Mouse (Mus musculus) midbrain, embryonic 13.5 days (tissue): Measurements from ENCODE around the gene Gpr108. TPM values are rescaled to one million over a fixed set of nuclear protein-coding genes. Genes with fewer than 3 reads are reported as not detected.

Experiments
- ATAC-seq: fragments of 200-750 bp; cut with Nextera tagmentation; 2 replicates; pipeline ENCODE4 v1.8.0; 2017; ENCODE audit warnings: mild to moderate bottlenecking, moderate TSS enrichment, moderate library complexity
- H3K27ac ChIP-seq: fragments of 300-500 bp; sonication (generic); 2 replicates; pipeline ENCODE4 v1.5.1; 2015; ENCODE audit warnings: inconsistent platforms, mild to moderate bottlenecking, moderate library complexity
- H3K27me3 ChIP-seq: fragments of 300-500 bp; sonication (generic); 2 replicates; pipeline ENCODE4 v1.6.1; 2015; ENCODE audit warnings: mild to moderate bottlenecking, inconsistent platforms
- H3K36me3 ChIP-seq: fragments of 300-500 bp; sonication (generic); 2 replicates; pipeline ENCODE4 v1.6.1; 2015; ENCODE audit warnings: mild to moderate bottlenecking, inconsistent platforms
- H3K4me1 ChIP-seq: fragments of 300-500 bp; sonication (generic); replicated peaks from 2 replicates; pipeline ENCODE4 v1.6.1; 2015; ENCODE audit warnings: inconsistent platforms
- H3K4me2 ChIP-seq: fragments of 300-500 bp; sonication (generic); replicated peaks from 2 replicates; pipeline ENCODE4 v1.6.1; 2015; ENCODE audit warnings: moderate library complexity, mild to moderate bottlenecking, inconsistent platforms
- H3K4me3 ChIP-seq: fragments of 300-500 bp; sonication (generic); replicated peaks from 2 replicates; pipeline ENCODE4 v1.5.1; 2015; ENCODE audit warnings: mild to moderate bottlenecking, inconsistent platforms
- H3K9ac ChIP-seq: fragments of 300-500 bp; sonication (generic); replicated peaks from 2 replicates; pipeline ENCODE4 v1.6.1; 2015; ENCODE audit warnings: mild to moderate bottlenecking, inconsistent platforms
- H3K9me3 ChIP-seq: fragments of 300-500 bp; sonication (generic); 2 replicates; pipeline ENCODE4 v1.6.1; 2016; ENCODE audit warnings: mild to moderate bottlenecking, inconsistent platforms
- WGBS: fragments of 180-500 bp; shearing (Covaris S2); methylation state at CpG from one replicate; pipeline ENCODE4 v1.1.7; 2015; 5-methylcytosine and 5-hydroxymethylcytosine counted together
- polyA plus RNA-seq: library from polyadenylated mRNA; unstranded; fragments of >200 nt; fragmentation: Nextera tagmentation; extraction: Ambion mirVana; gene quantifications from 2 replicates; pipeline ENCODE4 v1.2.1, GENCODE M21; 2015

Gpr108 gene
- polyA plus RNA-seq, 1 experiment from 2014 or later: 20.6 TPM

DNA sequence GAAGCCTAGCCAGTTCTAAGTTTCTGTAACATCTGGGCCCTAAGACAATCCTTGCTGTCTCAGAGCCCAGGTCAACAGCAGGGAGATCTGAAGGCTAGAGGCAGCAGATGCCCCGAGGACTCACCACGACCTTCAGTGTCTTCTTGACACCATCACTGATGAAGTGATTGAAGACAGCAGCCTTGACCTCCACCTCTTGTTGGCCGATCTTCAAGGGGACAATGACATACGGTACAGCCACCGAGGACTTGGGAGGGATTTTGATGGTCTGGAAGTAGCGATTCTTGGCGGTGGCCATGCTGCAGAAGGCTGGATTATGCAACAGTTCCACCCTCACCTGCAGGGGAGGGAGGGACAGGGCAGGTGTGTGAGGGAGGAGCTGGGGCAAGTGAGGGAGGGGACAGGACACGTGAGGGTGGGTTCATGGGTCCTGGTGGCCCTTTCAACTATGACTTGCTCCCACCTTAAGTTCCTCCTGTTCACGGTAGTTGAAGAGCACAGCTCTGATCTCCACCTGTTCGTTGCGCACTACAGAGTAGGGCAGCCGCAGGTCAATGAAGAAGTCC lies 29.8 kb downstream of the Gpr108 start:
- H3K36me3 ChIP-seq: no peaks in the 10 kb centered on the region
- ATAC-seq: no peak
- no peaks in the 10 kb centered on the region for H3K9me3 ChIP-seq
- no peak overlapping the region for H3K27ac ChIP-seq
- H3K9ac ChIP-seq: no peak overlapping the region
- WGBS: 83% methylated on average over 12 of the region's 12 CpGs
- H3K4me2 ChIP-seq: no peak overlapping the region
- H3K4me1 ChIP-seq: no peaks in the 10 kb centered on the region; the same call in 1 of the 2 replicates
- no peaks in the 10 kb centered on the region for H3K27me3 ChIP-seq
- no peak overlapping the region for H3K4me3 ChIP-seq

DNA sequence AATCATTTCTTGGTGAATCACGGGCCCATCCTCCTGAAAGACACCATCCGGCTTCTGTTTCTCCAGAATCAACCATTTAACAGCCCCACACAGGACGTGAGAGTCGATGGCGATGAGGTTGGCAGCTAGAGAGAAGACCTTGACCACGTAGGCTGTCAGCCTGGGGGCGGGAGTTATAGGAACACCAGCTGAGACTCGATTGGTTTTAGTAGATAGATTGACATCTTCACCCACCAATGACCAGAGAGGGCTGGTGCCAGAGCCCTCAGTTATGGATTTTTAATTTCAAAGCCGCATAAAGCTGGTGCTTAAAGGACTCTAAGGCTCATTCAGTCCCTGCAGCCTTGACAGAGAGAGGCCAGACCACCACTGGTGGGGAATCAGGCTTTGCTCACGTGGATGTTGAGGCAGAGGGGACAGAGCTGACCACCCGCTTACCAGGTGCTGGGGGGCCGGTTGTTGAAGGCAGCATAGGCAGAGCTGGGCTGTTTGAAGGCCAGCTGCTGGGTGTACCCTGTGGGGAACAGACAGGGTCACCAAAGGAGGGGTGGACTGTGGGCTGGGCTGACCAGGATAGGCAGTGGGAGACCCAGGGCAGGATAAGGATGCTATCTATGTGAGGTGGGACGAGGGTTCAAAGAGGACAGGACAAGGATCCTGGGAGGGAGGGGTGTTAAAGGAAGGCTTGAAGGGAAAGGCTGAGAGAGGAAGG lies 33.4 kb downstream of the Gpr108 start:
- H3K9ac ChIP-seq: no peak overlapping the region
- peak; percentile 85 for ATAC-seq
- H3K4me3 ChIP-seq: no peak overlapping the region
- no peaks in the 10 kb centered on the region for H3K9me3 ChIP-seq
- H3K27me3 ChIP-seq: no peaks in the 10 kb centered on the region
- H3K4me2 ChIP-seq: peak overlapping the region; percentile 30
- 50% methylated on average over 13 of the region's 13 CpGs for WGBS
- H3K27ac ChIP-seq: no peak overlapping the region
- no peaks in the 10 kb centered on the region; the same call in 1 of the 2 replicates for H3K4me1 ChIP-seq
- no peaks in the 10 kb centered on the region for H3K36me3 ChIP-seq

DNA sequence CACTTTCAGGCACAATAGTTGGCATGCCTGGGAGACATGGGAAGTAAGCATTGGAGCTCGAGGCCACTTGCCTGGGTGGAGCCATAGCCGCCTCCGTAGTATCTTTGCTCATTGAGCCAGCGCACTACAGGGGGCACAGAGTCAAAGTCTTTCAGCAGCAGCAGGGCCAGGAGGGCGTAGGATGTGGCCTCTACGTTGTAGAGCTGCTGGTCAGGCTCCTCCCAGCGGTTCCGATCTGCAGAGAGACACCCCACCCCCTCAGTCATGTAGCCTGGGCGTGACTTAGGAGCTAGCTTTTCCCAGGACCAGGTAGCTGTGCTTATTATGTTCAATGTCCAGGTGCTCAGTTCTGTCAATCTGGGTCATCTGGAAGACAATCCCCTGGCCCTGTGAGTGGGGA lies 36.7 kb downstream of the Gpr108 start:
- no peak overlapping the region for H3K4me3 ChIP-seq
- H3K27ac ChIP-seq: no peak overlapping the region
- no peaks in the 10 kb centered on the region for H3K36me3 ChIP-seq
- WGBS: 61% methylated on average over 9 of the region's 9 CpGs
- H3K4me2 ChIP-seq: no peak overlapping the region
- no peaks in the 10 kb centered on the region for H3K9me3 ChIP-seq
- no peaks in the 10 kb centered on the region; the same call in 1 of the 2 replicates for H3K4me1 ChIP-seq
- no peaks in the 10 kb centered on the region for H3K27me3 ChIP-seq
- no peak for ATAC-seq
- no peak overlapping the region for H3K9ac ChIP-seq

DNA sequence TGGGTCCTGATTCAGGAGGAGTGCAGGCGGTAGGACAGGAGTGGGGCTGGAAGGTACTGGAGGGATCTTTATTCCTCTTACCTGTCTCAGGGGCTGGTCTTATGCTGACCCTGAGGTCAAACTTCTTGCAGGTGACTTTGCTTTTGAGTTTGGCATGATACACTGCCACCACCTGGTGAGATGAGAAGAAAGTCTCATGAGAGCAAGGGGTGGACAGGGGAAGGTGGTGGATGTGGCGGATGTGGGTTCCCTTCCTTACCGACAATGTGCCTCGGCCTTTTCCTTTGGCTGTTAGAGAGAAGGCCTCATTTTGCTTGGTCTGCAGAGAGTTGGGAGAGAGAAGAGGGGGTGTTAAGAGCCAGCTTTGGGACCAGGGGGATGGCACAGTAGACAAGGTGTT lies 38.9 kb downstream of the Gpr108 start:
- H3K4me2 ChIP-seq: no peak overlapping the region
- no peaks in the 10 kb centered on the region for H3K4me1 ChIP-seq
- 79% methylated on average over 4 of the region's 4 CpGs for WGBS
- H3K36me3 ChIP-seq: no peaks in the 10 kb centered on the region
- no peaks in the 10 kb centered on the region for H3K9me3 ChIP-seq
- no peak for ATAC-seq
- no peak overlapping the region for H3K27ac ChIP-seq
- H3K27me3 ChIP-seq: no peaks in the 10 kb centered on the region
- no peak overlapping the region for H3K9ac ChIP-seq
- no peak overlapping the region for H3K4me3 ChIP-seq

DNA sequence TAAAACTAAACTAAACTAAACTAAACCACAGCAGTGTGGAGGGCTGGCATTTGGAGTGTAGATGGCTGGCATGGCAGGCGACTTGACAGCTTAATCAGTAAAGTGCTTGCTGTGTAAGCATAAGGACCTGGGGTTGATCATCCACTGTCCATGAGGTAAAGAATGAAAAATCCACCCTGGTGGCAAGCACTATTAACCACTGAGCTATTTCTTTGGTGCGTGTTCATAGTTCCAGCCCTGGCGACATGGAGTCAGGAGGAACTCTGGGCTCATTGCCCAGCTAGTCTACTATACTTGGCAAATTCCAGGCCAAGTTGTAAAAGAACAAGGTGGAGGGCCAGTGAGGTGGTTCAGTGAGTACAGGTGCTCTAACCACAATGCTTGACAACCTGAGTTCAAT lies 40.3 kb downstream of the Gpr108 start:
- 93% methylated on average over 3 of the region's 3 CpGs for WGBS
- Histone ChIP-seq H3K9ac (no peak overlapping the region), H3K9me3 (no peaks in the 10 kb centered on the region), H3K36me3 (no peaks in the 10 kb centered on the region), H3K27me3 (no peaks in the 10 kb centered on the region), H3K4me1 (no peaks in the 10 kb centered on the region), H3K4me3 (no peak overlapping the region), H3K27ac (no peak overlapping the region), H3K4me2 (no peak overlapping the region)
- ATAC-seq: no peak

DNA sequence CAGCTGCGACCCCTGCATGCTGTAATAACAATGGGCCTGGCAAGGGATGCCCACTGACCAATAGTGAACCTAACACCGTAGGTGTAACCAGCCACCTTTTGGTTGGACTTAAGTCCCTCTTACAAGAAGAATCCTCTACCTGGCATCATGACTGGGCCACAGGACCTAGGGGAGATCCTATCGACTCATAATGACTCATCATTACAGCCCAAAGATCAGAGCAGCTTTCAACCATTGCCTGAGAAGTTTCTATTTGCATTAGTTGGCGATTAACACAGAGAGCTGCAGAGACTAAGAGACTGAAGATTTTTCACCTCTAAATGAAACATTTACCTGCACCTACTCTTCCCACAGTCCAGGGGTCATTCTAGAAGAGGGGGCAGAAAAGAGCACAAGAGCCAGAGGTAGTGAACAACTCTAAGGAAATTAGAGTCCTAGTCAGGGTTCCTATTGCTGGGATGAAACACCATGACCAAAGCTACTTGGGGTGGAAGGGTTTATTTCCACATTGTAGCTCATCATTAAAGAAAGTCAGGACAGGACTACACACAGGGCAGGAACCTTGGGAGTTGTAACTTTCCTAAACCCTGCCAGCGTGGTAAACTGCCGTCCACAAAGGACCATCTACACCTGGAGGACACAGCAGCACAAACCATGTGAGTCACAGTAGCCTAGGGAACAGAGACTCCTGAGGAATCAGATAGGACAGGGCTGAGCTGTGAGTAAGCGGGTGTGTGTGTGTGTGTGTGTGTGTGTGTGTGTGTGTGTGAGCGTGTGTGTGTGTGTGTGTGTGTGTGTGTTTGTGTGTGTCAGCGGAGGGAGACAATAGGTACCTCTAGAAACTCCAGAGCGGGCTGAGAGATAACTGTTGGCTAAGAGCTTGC lies 46.2 kb downstream of the Gpr108 start:
- H3K9ac ChIP-seq: no peak overlapping the region
- no peak overlapping the region for H3K4me2 ChIP-seq
- ATAC-seq: no peak
- H3K36me3 ChIP-seq: no peaks in the 10 kb centered on the region
- no peak overlapping the region for H3K27ac ChIP-seq
- no peaks in the 10 kb centered on the region for H3K27me3 ChIP-seq
- H3K9me3 ChIP-seq: no peaks in the 10 kb centered on the region
- 83% methylated on average over 10 of the region's 10 CpGs for WGBS
- H3K4me1 ChIP-seq: no peaks in the 10 kb centered on the region
- H3K4me3 ChIP-seq: no peak overlapping the region

DNA sequence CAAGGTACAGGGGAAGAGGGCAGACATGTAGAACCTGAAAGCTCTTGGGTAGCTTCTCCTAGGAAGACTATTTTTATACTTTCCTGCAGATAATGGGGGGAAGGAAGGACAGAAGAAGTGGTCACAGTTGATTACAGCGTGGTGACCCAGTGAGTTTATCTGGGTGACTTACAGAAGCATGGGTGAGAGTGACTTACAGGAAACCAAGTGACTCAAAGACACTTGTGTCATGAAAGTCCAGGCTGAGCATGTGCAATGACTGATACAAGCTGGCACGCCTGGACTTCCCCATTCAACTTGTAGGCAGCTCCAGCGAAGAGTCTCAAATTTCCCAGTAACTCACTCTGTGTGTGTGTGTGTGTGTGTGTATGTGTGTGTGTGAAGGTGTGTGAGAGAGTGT lies 50.0 kb downstream of the Gpr108 start:
- no peaks in the 10 kb centered on the region for H3K36me3 ChIP-seq
- H3K27ac ChIP-seq: no peak overlapping the region
- no peaks in the 10 kb centered on the region for H3K4me1 ChIP-seq
- no peaks in the 10 kb centered on the region for H3K9me3 ChIP-seq
- no peak overlapping the region for H3K4me3 ChIP-seq
- ATAC-seq: no peak
- WGBS: 80% methylated on average over 3 of the region's 3 CpGs
- H3K9ac ChIP-seq: no peak overlapping the region
- no peak overlapping the region for H3K4me2 ChIP-seq
- no peaks in the 10 kb centered on the region for H3K27me3 ChIP-seq

DNA sequence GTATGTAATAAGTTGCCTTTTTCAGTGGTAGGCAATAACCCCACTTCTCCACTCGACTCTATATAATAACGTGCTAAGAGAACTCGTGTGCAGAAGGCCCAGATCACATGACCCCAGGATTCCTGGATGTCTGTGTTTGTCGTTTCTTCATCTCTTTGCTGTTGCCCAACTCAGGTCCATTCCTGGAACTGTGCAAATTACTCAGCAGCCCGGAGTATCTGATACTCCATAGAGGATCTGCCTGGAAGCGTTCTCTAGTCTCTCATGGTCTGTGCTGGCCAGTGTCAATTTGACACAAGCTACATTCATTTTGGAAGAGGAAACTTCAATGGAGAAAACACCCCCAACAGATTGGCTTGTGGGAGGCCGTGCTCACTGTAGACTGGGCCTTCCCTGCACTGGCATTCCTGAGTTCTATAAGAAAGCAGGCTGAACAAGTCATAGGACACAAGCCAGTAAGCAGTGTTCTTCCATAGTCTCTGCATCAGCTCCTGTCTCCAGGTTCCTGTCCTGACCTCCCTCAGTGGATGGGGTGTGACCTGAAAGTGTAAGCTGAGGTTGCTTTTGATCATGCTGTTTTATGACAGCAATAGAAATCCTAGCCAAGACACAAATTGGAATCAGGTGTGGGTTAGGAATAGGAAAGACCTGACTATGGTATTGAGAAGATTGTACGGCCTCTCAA lies 52.8 kb downstream of the Gpr108 start:
- no peaks in the 10 kb centered on the region for H3K36me3 ChIP-seq
- no peaks in the 10 kb centered on the region for H3K9me3 ChIP-seq
- no peak overlapping the region for H3K4me3 ChIP-seq
- H3K4me2 ChIP-seq: no peak overlapping the region
- no peak overlapping the region for H3K27ac ChIP-seq
- H3K27me3 ChIP-seq: no peaks in the 10 kb centered on the region
- H3K4me1 ChIP-seq: no peaks in the 10 kb centered on the region
- ATAC-seq: no peak
- no peak overlapping the region for H3K9ac ChIP-seq
- WGBS: 86% methylated on average over 8 of the region's 8 CpGs

DNA sequence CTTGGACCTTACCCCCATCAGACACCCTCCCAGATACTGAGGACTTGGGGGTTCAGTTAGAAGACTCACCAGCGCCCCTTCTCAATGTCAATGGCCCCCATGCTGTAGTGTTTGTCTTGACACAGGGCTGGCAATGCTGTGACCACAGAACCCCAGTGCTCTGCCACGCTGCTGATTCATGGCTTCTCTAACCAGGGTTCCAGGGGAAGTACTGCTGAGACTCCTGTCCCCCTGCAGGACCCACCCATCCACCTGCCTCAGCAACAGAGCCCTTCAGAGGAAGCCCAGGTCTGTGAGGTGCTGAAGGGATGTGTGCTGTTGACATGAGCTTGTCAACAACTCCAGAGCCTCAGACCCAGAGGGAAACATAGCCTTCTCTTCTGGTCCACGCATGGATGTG lies 53.5 kb downstream of the Gpr108 start:
- no peaks in the 10 kb centered on the region for H3K27me3 ChIP-seq
- H3K4me2 ChIP-seq: no peak overlapping the region
- no peak overlapping the region for H3K9ac ChIP-seq
- 80% methylated on average over 3 of the region's 3 CpGs for WGBS
- no peak overlapping the region for H3K27ac ChIP-seq
- H3K4me1 ChIP-seq: no peaks in the 10 kb centered on the region
- no peaks in the 10 kb centered on the region for H3K36me3 ChIP-seq
- no peak overlapping the region for H3K4me3 ChIP-seq
- no peak for ATAC-seq
- H3K9me3 ChIP-seq: no peaks in the 10 kb centered on the region

DNA sequence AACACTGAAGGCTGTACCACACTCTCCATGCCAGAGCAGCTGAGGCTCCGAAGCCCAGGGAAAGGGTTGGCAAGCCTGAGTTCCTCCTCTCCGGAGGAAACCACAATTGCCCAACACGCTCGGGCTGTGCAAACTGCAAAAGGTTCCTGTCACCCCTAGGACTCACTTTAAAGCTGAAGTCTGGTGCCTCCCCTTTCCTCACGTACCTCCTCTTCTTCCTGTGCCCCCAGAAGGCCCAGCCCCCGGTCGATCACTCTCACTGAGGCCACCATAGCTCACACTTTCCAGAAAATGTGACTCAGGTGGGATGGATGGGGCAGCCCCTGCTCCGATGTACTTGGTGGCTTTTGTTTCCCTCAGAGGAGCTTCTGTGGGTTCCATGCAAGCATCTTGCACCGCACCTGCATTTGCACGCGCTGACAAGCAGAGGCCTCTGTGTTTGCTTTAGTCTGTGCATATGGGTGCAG lies 54.2 kb downstream of the Gpr108 start, which contains the start of gene Tnfsf14:
Gene Tnfsf14 (minus strand): TSS at position 137 of the 467 bp plus-strand sequence.
- Histone ChIP-seq H3K9me3 (no peaks in the 10 kb centered on the region), H3K4me2 (no peak within 1 kb of the TSS), H3K9ac (no peak within 1 kb of the TSS), H3K4me1 (no peaks in the 10 kb centered on the region), H3K27ac (no peak within 1 kb of the TSS), H3K36me3 (no peaks in the 10 kb centered on the region), H3K27me3 (no peaks in the 10 kb centered on the region), H3K4me3 (no peak within 1 kb of the TSS)
- no peak for ATAC-seq
- 86% methylated on average over 11 of the region's 11 CpGs for WGBS

DNA sequence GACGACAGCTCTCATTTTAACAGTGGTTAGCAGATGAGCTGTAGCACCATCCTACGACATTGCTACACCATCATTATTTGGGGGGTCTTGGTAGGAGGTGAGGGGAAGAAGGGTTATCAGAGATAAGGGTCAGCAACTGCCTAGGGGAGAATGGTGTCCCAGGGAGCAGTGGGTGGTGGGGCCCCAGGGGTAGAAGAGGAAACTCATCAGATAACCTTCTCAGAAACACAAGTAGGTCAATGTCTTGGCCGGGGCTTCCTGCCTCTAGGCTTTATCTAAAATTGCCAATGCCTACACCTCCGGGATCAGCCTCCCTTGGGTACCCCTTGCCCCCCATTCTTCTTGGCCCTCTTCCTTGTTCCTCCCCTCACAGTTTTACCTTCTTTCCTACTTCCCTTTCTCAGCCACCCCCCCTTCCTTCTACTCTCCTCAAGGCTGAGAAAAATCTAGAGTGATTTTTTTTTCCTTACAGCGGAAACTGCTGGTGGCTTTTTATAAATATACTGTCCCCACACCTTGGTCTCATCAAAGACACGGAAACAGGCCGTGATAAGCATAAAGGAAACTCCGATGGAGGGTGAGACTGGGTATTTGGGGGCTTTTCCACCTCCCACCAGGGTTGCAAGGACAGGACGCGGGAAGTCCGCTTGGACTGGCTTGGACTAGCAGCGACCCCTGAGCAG lies 59.6 kb downstream of the Gpr108 start:
- Histone ChIP-seq H3K27me3 (no peaks in the 10 kb centered on the region), H3K4me1 (no peaks in the 10 kb centered on the region), H3K36me3 (no peaks in the 10 kb centered on the region), H3K27ac (no peak overlapping the region), H3K9me3 (no peaks in the 10 kb centered on the region), H3K4me2 (no peak overlapping the region), H3K4me3 (no peak overlapping the region), H3K9ac (no peak overlapping the region)
- no peak for ATAC-seq
- WGBS: 92% methylated on average over 12 of the region's 12 CpGs
